Mouse (Mus musculus) monocyte, adult 2 months (primary cell): Measurements from ENCODE around the gene Sfxn5.

Experiments used
- DNase-seq, 2 experiments: peaks; one replicate each; pipeline ENCODE4 v3.0.0; 2022; ENCODE audit warnings: low spot score in 2 of 2, low read depth in 1 of 2

The Sfxn5 gene

GRCm38 (mm10) chr6:85364439-85364838 lies 31.2 kb upstream of the Sfxn5 start:
- no peak for DNase-seq

GRCm38 (mm10) chr6:85363906-85364260 lies 30.7 kb upstream of the Sfxn5 start:
- DNase-seq = no peak

GRCm38 (mm10) chr6:85363231-85363905 lies 30.1 kb upstream of the Sfxn5 start:
- DNase-seq = no peak

GRCm38 (mm10) chr6:85362610-85363009 lies 29.4 kb upstream of the Sfxn5 start:
- DNase-seq = no peak

- no peak for DNase-seq
Measured at GRCm38 (mm10) chr6:85360311-85360710, 27.1 kb upstream of the Sfxn5 start.

- no peak for DNase-seq
Measured at GRCm38 (mm10) chr6:85358877-85359276, 25.7 kb upstream of the Sfxn5 start.

GRCm38 (mm10) chr6:85356682-85357465 lies 23.7 kb upstream of the Sfxn5 start:
- DNase-seq = no peak

- no peak for DNase-seq
Measured at GRCm38 (mm10) chr6:85355753-85356152, 22.5 kb upstream of the Sfxn5 start.

- DNase-seq = no peak
Measured at GRCm38 (mm10) chr6:85354709-85355108, 21.5 kb upstream of the Sfxn5 start.

- DNase-seq = no peak
Measured at GRCm38 (mm10) chr6:85353706-85354105, 20.5 kb upstream of the Sfxn5 start.

- no peak for DNase-seq
Measured at GRCm38 (mm10) chr6:85350157-85350556, 16.9 kb upstream of the Sfxn5 start.

GRCm38 (mm10) chr6:85349246-85349645 lies 16.0 kb upstream of the Sfxn5 start:
- no peak for DNase-seq

- no peak for DNase-seq
Measured at GRCm38 (mm10) chr6:85348133-85348532, 14.9 kb upstream of the Sfxn5 start.

- DNase-seq = peak; percentile 42 to 72
Measured at GRCm38 (mm10) chr6:85346028-85346634, 12.9 kb upstream of the Sfxn5 start.

- no peak for DNase-seq
Measured at GRCm38 (mm10) chr6:85344929-85345328, 11.7 kb upstream of the Sfxn5 start.

- DNase-seq = no peak
Measured at GRCm38 (mm10) chr6:85343027-85343426, 9.8 kb upstream of the Sfxn5 start.

- DNase-seq = no peak
Measured at GRCm38 (mm10) chr6:85341814-85342501, 8.7 kb upstream of the Sfxn5 start.

- DNase-seq = no peak
Measured at GRCm38 (mm10) chr6:85340184-85340583, 7.0 kb upstream of the Sfxn5 start.

- peak in 1 of 2 experiments; percentile 15 for DNase-seq
Measured at GRCm38 (mm10) chr6:85339273-85339901, 6.2 kb upstream of the Sfxn5 start.

GRCm38 (mm10) chr6:85336944-85337343 lies 3.7 kb upstream of the Sfxn5 start:
- DNase-seq = no peak

GRCm38 (mm10) chr6:85335352-85335751 lies 2.1 kb upstream of the Sfxn5 start:
- DNase-seq = no peak
